Mouse (Mus musculus) C2C12 (cell line): ENCODE results near the gene Kcnj15.

ENCODE experiments used
- CEBPB ChIP-seq: IDR thresholded peaks from one replicate; pipeline ENCODE4 v1.6.1; 2011; ENCODE audit warnings: low read depth, mild to moderate bottlenecking, control low read depth, moderate library complexity
- CTCF ChIP-seq: IDR thresholded peaks from one replicate; pipeline ENCODE4 v1.5.1; 2011; ENCODE audit not compliant: control insufficient read depth, insufficient read depth, insufficient read length
- FOSL1 ChIP-seq: IDR thresholded peaks from one replicate; pipeline ENCODE4 v1.8.0; 2011; ENCODE audit warnings: mild to moderate bottlenecking, low read length; ENCODE audit not compliant: poor library complexity, insufficient read depth, severe bottlenecking
- MAX ChIP-seq: IDR thresholded peaks from one replicate; pipeline ENCODE4 v1.6.1; 2011; ENCODE audit warnings: mild to moderate bottlenecking, control low read depth
- USF1 ChIP-seq: IDR thresholded peaks from one replicate; pipeline ENCODE4 v1.6.1; 2011; ENCODE audit warnings: low read depth, mild to moderate bottlenecking, control low read depth, moderate library complexity

- TF ChIP-seq CTCF (no peak), USF1 (no peak), FOSL1 (no peak), MAX (no peak), CEBPB (no peak)
Measured at GRCm38 (mm10) chr16:95208243-95208642, 49.1 kb upstream of the Kcnj15 start.
